Mouse (Mus musculus): ENCODE measurements around the gene Tanc1. TPM values are rescaled to one million over a fixed set of nuclear protein-coding genes. Genes with fewer than 3 reads are reported as not detected.

Gene Tanc1
- total RNA-seq, 1 experiment from 2014 or later, result 5.9 TPM

Other genes starting within 250 kb of the Tanc1 start
- 10.8 and 15.7 TPM in 2 replicates for gene Dapl1, start 127.4 kb upstream of the Tanc1 start, total RNA-seq (2017)

Measured in neutrophil, adult 5-6 weeks (primary cell).